Mouse (Mus musculus): ENCODE measurements around the gene Gm10061.
"Not testable (repeated sequence)": the region's sequence is repeated elsewhere in the genome, so short reads cannot be mapped to it uniquely, and the experiment has no call there.

Gene Gm10061
- long read RNA-seq, experiment 1, result 0 reads
- long read RNA-seq, experiment 2, result 0 reads

DNA sequence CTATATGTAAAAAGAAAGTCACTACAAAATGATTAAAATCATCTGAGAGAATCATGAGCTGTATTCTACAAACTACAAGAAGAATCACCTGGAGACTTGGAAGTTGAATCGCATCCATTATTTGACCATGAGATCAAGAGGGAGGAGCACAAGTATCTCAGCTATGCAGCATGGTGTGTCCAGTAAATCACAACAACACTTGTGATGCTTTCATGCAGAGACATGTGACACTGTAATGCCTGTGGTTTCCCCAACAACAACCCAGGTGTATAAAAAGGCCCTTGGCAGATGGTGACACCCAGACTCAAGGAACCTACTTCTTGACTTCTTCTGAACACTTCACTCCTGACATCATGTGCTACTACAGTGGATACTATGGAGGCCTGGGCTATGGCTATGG lies at the start of gene Gm10061:
Gm10061 (plus strand) TSS at position 301 of the 400 bp plus-strand sequence.
- intact Hi-C loops (cut with DNase I), result no loop called here

DNA sequence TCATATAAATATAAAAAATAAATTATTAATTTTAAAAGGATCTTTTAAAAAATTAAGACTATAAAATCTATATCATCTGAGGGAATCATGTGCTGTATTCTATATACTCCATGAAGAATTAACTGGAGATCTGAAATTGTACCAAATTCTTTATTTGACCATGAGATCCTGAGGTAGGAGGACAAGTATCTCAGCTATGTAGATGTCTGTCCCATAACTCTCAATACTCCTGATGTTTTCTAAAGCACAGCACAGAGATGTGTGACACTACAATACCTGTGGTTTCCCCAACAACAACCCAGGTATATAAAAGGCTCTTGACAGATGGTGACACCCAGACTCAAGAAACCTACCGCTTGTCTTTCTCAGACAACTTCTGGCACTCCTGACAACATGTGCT lies 10.3 kb upstream of the Gm10061 start, which contains the start of gene Gm6358:
Gm6358 (plus strand) TSS at position 301 of the 400 bp plus-strand sequence.
- intact Hi-C loops (cut with DNase I), result no loop called here

DNA sequence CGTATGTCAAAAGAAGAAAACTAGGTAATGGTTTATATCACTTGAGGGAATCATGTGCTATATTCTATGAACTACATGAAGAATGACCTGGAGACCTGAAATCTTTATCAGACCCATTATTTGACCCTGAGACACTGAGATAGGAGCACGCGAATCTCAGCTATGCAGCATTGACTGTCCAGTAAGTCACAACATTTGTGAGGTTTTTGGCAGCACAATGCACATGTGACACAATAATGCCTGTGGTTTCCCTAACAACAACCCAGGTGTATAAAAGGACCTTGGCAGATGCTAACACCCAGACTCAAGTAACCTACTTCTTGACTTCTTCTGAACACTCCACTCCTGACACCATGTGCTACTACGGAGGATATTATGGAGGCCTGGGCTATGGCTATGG lies 6.8 kb downstream of the Gm10061 start, which contains the start of gene Gm9789:
Gm9789 (plus strand) TSS at position 301 of the 400 bp plus-strand sequence.
- intact Hi-C loops (cut with DNase I), result no loop called here

DNA sequence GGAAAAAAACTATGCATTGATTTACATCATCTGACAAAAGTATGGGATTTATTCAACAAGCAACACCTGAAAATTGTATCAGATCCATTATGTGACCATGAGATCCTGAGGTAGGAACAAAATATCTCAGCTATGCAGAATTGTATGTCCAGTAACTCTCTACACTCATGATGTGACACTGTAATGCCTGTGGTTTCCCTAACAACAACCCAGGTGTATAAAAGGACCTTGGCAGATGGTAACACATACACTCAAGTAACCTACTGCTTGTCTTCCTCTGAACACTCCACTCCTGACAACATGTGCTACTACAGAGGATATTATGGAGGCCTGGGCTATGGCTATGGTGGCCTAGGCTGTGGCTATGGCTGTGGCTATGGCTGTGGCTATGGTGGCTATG lies 18.3 kb downstream of the Gm10061 start, which contains the start of gene Gm7735:
Gm7735 (plus strand) TSS at position 301 of the 400 bp plus-strand sequence.
- intact Hi-C loops (cut with DNase I), result not testable (repeated sequence)

DNA sequence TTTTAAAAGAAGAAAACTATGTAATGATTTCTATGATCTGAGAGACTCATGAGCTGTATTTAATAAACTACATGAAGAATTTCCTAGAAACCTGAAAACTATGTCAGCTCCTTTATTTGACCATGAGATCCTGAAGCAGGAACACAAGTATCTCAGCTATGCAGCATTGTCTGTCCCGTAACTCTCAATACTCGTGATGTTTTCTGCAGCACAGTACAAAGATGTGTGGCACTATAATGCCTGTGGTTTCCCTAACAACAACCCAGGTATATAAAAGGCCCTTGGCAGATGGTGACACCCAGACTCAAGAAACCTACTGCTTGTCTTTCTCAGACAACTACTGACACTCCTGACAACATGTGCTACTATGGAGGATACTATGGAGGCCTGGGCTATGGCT lies 23.5 kb downstream of the Gm10061 start, which contains the start of gene 1110057P08Rik:
1110057P08Rik (plus strand) TSS at position 301 of the 400 bp plus-strand sequence.
- intact Hi-C loops (cut with DNase I), result no loop called here

DNA sequence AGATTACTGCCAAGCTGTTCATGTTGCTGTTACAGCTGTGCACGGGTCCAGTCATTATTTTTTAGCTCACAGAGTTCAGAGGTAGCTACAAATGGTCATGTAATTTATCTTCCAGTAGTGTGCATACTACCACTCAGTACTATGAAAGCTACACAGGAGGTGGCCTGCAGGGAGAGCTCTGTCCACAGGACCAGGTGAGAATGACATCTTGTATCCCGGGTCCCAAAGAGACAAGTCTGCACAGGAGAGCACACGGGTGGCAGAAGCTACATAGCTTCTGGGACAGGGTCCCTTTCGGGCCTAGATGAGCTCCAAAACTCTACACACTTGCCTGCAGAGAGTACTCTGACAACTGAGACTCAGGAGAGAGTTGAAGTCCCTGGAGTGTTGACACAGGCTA lies 37.7 kb downstream of the Gm10061 start:
- intact Hi-C loops (cut with DNase I), result no loop called here

All from adrenal gland (tissue).